Comparison of ENCODE assay signal across 7 mouse cellular contexts in genomic region chr8:50915876-50916732, GRCm38 (mm10).
A peak's percentile ranks its signal among the peaks of the same experiment; 100 is the strongest.
DNase-seq lines count a peak whose midpoint lies in the region; ATAC-seq and TF ChIP-seq lines count a peak whose summit lies in the region.

No protein-coding gene starts in this region.

- peaks cover 16% of the 10 kb centered on the region; the same call in 1 of the 2 replicates for H3K27me3 ChIP-seq in forebrain, embryonic 12.5 days
- no peaks in the 10 kb centered on the region for H3K27me3 ChIP-seq in hindbrain, embryonic 12.5 days
- H3K27me3 ChIP-seq in limb, embryonic 12.5 days: peaks cover 39% of the 10 kb centered on the region

- H3K9ac ChIP-seq in forebrain, embryonic 12.5 days: peak overlapping the region; percentile 59
- peak overlapping the region; percentile 60 for H3K9ac ChIP-seq in hindbrain, embryonic 12.5 days
- peak overlapping the region; percentile 60 for H3K9ac ChIP-seq in limb, embryonic 12.5 days (replicated peaks)

- H3K36me3 ChIP-seq in forebrain, embryonic 12.5 days (replicated peaks): no peaks in the 10 kb centered on the region
- H3K36me3 ChIP-seq in hindbrain, embryonic 12.5 days: no peaks in the 10 kb centered on the region
- H3K36me3 ChIP-seq in limb, embryonic 12.5 days: no peaks in the 10 kb centered on the region

- no peak for TF ChIP-seq POLR2A in brain, embryonic 14.5 days (IDR thresholded peaks at IDR 0.05; ENCODE audit: borderline replicate concordance, extremely low read depth, insufficient read depth, insufficient read length, poor library complexity, severe bottlenecking)

- ATAC-seq in forebrain, embryonic 12.5 days (ENCODE audit: low FRiP score): peak; percentile 85
- peak; percentile 90 for ATAC-seq in hindbrain, embryonic 12.5 days (ENCODE audit: low FRiP score)
- ATAC-seq in limb, embryonic 12.5 days (ENCODE audit: insufficient number of reproducible peaks, insufficient read depth, low FRiP score, low TSS enrichment, low read depth): peak; percentile 72; the same call in 1 of the 2 replicates

- under 1% methylated on average over 55 of the region's 56 CpGs for WGBS in forebrain, embryonic 12.5 days
- WGBS in hindbrain, embryonic 12.5 days: under 1% methylated on average over 53 of the region's 56 CpGs
- WGBS in limb, embryonic 12.5 days: under 1% methylated on average over 54 of the region's 56 CpGs

- no peaks in the 10 kb centered on the region for H3K9me3 ChIP-seq in forebrain, embryonic 12.5 days
- no peaks in the 10 kb centered on the region for H3K9me3 ChIP-seq in hindbrain, embryonic 12.5 days (replicated peaks)
- H3K9me3 ChIP-seq in limb, embryonic 12.5 days: no peaks in the 10 kb centered on the region

- peak; percentile 17; the same call in 1 of the 2 replicates for TF ChIP-seq CTCF in brain, embryonic 14.5 days (IDR thresholded peaks at IDR 0.05; ENCODE audit: borderline replicate concordance, extremely low read depth, insufficient read depth, insufficient read length)

- DNase-seq in R1 (ENCODE audit: low read depth, low spot score): peak; percentile 47
- DNase-seq in brain, embryonic 14.5 days (ENCODE audit: low read depth): peak; percentile 81
- DNase-seq in retina, adult 2 months (ENCODE audit: low read depth, low spot score): peak; percentile 22
- DNase-seq in thymus, postnatal 36 days: no peak

- H3K27ac ChIP-seq in forebrain, embryonic 12.5 days: peak overlapping the region; percentile 46; the same call in 1 of the 2 replicates
- peak overlapping the region; percentile 74 for H3K27ac ChIP-seq in hindbrain, embryonic 12.5 days
- no peak overlapping the region for H3K27ac ChIP-seq in limb, embryonic 12.5 days

- peak overlapping the region; percentile 69 for H3K4me3 ChIP-seq in forebrain, embryonic 12.5 days (replicated peaks)
- peak overlapping the region; percentile 72 for H3K4me3 ChIP-seq in hindbrain, embryonic 12.5 days
- peak overlapping the region; percentile 62 for H3K4me3 ChIP-seq in limb, embryonic 12.5 days (replicated peaks)

- H3K4me2 ChIP-seq in forebrain, embryonic 12.5 days: peak overlapping the region; percentile 98
- peak overlapping the region; percentile 96 for H3K4me2 ChIP-seq in hindbrain, embryonic 12.5 days (replicated peaks)
- peak overlapping the region; percentile 99 for H3K4me2 ChIP-seq in limb, embryonic 12.5 days

- peaks cover 12% of the 10 kb centered on the region for H3K4me1 ChIP-seq in forebrain, embryonic 12.5 days
- peaks cover 8% of the 10 kb centered on the region; the same call in 1 of the 2 replicates for H3K4me1 ChIP-seq in hindbrain, embryonic 12.5 days
- peaks cover 14% of the 10 kb centered on the region; the same call in 1 of the 2 replicates for H3K4me1 ChIP-seq in limb, embryonic 12.5 days (replicated peaks)

Comparison
In these comparisons a context has a peak if more than half of its experiments do, and no peak if none do; other contexts are left out.
1. DNase-seq: peak in R1 (single experiment), brain, embryonic 14.5 days (single experiment) and retina, adult 2 months (single experiment); none in thymus, postnatal 36 days (0 of 2).
2. Peak in every context shown above with its lines, with median percentiles within 50 percentile points of each other: ATAC-seq, H3K4me2 ChIP-seq, H3K4me3 ChIP-seq and H3K9ac ChIP-seq.